10 mouse cellular contexts compared by ENCODE assay signal in genomic region chr10:5846939-5847338, GRCm38 (mm10). TPM values are rescaled to one million over a fixed set of nuclear protein-coding genes. Genes with fewer than 3 reads are reported as not detected.
A peak's percentile ranks its signal among the peaks of the same experiment; 100 is the strongest.
DNase-seq lines count a peak whose midpoint lies in the region; ATAC-seq lines count a peak whose summit lies in the region.
"Had no signal": no experiment of that assay in that cellular context is flagged by ENCODE, and none has a peak within 500 bp of the region (broad histone marks: within the 10 kb centered on the region; RNA-seq: fewer than 3 reads in every experiment).

No protein-coding gene starts in this region.

- no peak for ATAC-seq in hindbrain, embryonic 11.5 days (ENCODE audit: low FRiP score)
- ATAC-seq in hindbrain, embryonic 12.5 days (ENCODE audit: low FRiP score): no peak
- ATAC-seq in midbrain, embryonic 13.5 days: peak; percentile 9; the same call in 1 of the 2 replicates
- ATAC-seq in midbrain, embryonic 15.5 days (replicated peaks): no peak

- H3K4me1 ChIP-seq in hindbrain, embryonic 11.5 days (replicated peaks; ENCODE audit: control insufficient read depth, insufficient read depth, low read length): no peaks in the 10 kb centered on the region
- H3K4me1 ChIP-seq in hindbrain, embryonic 12.5 days: no peaks in the 10 kb centered on the region
- H3K4me1 ChIP-seq in midbrain, embryonic 13.5 days (replicated peaks): no peaks in the 10 kb centered on the region
- no peaks in the 10 kb centered on the region for H3K4me1 ChIP-seq in midbrain, embryonic 15.5 days
- H3K4me1 ChIP-seq: megakaryocyte, embryonic 14.5 days had no signal

- H3K9ac ChIP-seq in hindbrain, embryonic 11.5 days (ENCODE audit: low read depth, low read length): no peak overlapping the region
- H3K9ac ChIP-seq in hindbrain, embryonic 12.5 days: no peak overlapping the region
- H3K9ac ChIP-seq in midbrain, embryonic 13.5 days (replicated peaks): no peak overlapping the region
- no peak overlapping the region for H3K9ac ChIP-seq in midbrain, embryonic 15.5 days
- H3K9ac ChIP-seq: embryonic facial prominence, embryonic 15.5 days had no signal

- H3K27ac ChIP-seq in hindbrain, embryonic 11.5 days (ENCODE audit: low read depth, low read length): no peak overlapping the region
- no peak overlapping the region for H3K27ac ChIP-seq in hindbrain, embryonic 12.5 days
- H3K27ac ChIP-seq in midbrain, embryonic 13.5 days: no peak overlapping the region
- no peak overlapping the region for H3K27ac ChIP-seq in midbrain, embryonic 15.5 days
- H3K27ac ChIP-seq: embryonic facial prominence, embryonic 15.5 days had no signal

- DNase-seq in hindbrain, embryonic 11.5 days (ENCODE audit: low spot score): peak; percentile 28
- peak; percentile 25 for DNase-seq in embryo, embryonic 9.5 days (ENCODE audit: extremely low spot score)
- peak; percentile 36 for DNase-seq in telencephalon, adult 2 months (ENCODE audit: low read depth, low spot score)
- no peak for DNase-seq in right cerebral cortex, postnatal 25 days
- DNase-seq: kidney, adult 8-10 months had no signal

- H3K4me2 ChIP-seq in hindbrain, embryonic 11.5 days (replicated peaks; ENCODE audit: low read depth, low read length): no peak overlapping the region
- H3K4me2 ChIP-seq in hindbrain, embryonic 12.5 days (replicated peaks): no peak overlapping the region
- H3K4me2 ChIP-seq in midbrain, embryonic 13.5 days (replicated peaks): no peak overlapping the region
- H3K4me2 ChIP-seq in midbrain, embryonic 15.5 days: no peak overlapping the region
- H3K4me2 ChIP-seq: embryonic facial prominence, embryonic 15.5 days had no signal

- H3K27me3 ChIP-seq in hindbrain, embryonic 11.5 days (ENCODE audit: control insufficient read depth, insufficient read depth, low read length): no peaks in the 10 kb centered on the region
- H3K27me3 ChIP-seq in hindbrain, embryonic 12.5 days: no peaks in the 10 kb centered on the region
- H3K27me3 ChIP-seq in midbrain, embryonic 13.5 days: no peaks in the 10 kb centered on the region
- H3K27me3 ChIP-seq in midbrain, embryonic 15.5 days (replicated peaks): no peaks in the 10 kb centered on the region
- H3K27me3 ChIP-seq: embryonic facial prominence, embryonic 15.5 days; megakaryocyte, embryonic 14.5 days had no signal

- H3K36me3 ChIP-seq in hindbrain, embryonic 11.5 days (ENCODE audit: control insufficient read depth, insufficient read depth, low read length): no peaks in the 10 kb centered on the region
- H3K36me3 ChIP-seq in hindbrain, embryonic 12.5 days: no peaks in the 10 kb centered on the region
- H3K36me3 ChIP-seq in midbrain, embryonic 13.5 days: no peaks in the 10 kb centered on the region; the same call in 1 of the 2 replicates
- no peaks in the 10 kb centered on the region for H3K36me3 ChIP-seq in midbrain, embryonic 15.5 days (replicated peaks)
- H3K36me3 ChIP-seq: embryonic facial prominence, embryonic 15.5 days had no signal

- H3K4me3 ChIP-seq in hindbrain, embryonic 11.5 days (ENCODE audit: low read depth, low read length): no peak overlapping the region
- no peak overlapping the region for H3K4me3 ChIP-seq in hindbrain, embryonic 12.5 days
- no peak overlapping the region for H3K4me3 ChIP-seq in midbrain, embryonic 13.5 days (replicated peaks)
- no peak overlapping the region for H3K4me3 ChIP-seq in midbrain, embryonic 15.5 days
- H3K4me3 ChIP-seq: embryonic facial prominence, embryonic 15.5 days; megakaryocyte, embryonic 14.5 days had no signal

- 34% methylated on average over 2 of the region's 2 CpGs for WGBS in hindbrain, embryonic 11.5 days
- WGBS in hindbrain, embryonic 12.5 days: 41% methylated on average over 2 of the region's 2 CpGs
- 40% methylated on average over 2 of the region's 2 CpGs for WGBS in midbrain, embryonic 13.5 days
- WGBS in midbrain, embryonic 15.5 days: 31% methylated on average over 2 of the region's 2 CpGs

- no peaks in the 10 kb centered on the region for H3K9me3 ChIP-seq in hindbrain, embryonic 11.5 days (ENCODE audit: control insufficient read depth, low read length)
- H3K9me3 ChIP-seq in hindbrain, embryonic 12.5 days (replicated peaks): no peaks in the 10 kb centered on the region
- H3K9me3 ChIP-seq in midbrain, embryonic 13.5 days: no peaks in the 10 kb centered on the region
- no peaks in the 10 kb centered on the region for H3K9me3 ChIP-seq in midbrain, embryonic 15.5 days
- H3K9me3 ChIP-seq: embryonic facial prominence, embryonic 15.5 days; megakaryocyte, embryonic 14.5 days had no signal

RNA-seq across cellular contexts. Expression of gene Mtrf1l, which starts 23.2 kb away (rescaled TPM):
- 15.7 and 16.9 TPM in 2 replicates for polyA plus RNA-seq in hindbrain, embryonic 11.5 days (2014; fragmentation: Nextera tagmentation; extraction: Ambion mirVana)
- polyA plus RNA-seq in hindbrain, embryonic 12.5 days (2016; fragmentation: Nextera tagmentation; extraction: Ambion mirVana): 11.6 and 12.5 TPM in 2 replicates
- 12.0 and 12.2 TPM in 2 replicates for polyA plus RNA-seq in midbrain, embryonic 13.5 days (2015; fragmentation: Nextera tagmentation; extraction: Ambion mirVana)
- polyA plus RNA-seq in midbrain, embryonic 15.5 days (2015; fragmentation: Nextera tagmentation; extraction: Ambion mirVana): 10.6 and 12.7 TPM in 2 replicates

RNA-seq across cellular contexts. Expression of gene Fbxo5, which starts 41.5 kb away (rescaled TPM):
- 70.6 and 70.8 TPM in 2 replicates for polyA plus RNA-seq in hindbrain, embryonic 11.5 days (2014; fragmentation: Nextera tagmentation; extraction: Ambion mirVana)
- 46.5 and 49.0 TPM in 2 replicates for polyA plus RNA-seq in hindbrain, embryonic 12.5 days (2016; fragmentation: Nextera tagmentation; extraction: Ambion mirVana)
- 30.6 and 32.1 TPM in 2 replicates for polyA plus RNA-seq in midbrain, embryonic 13.5 days (2015; fragmentation: Nextera tagmentation; extraction: Ambion mirVana)
- 11.5 and 12.0 TPM in 2 replicates for polyA plus RNA-seq in midbrain, embryonic 15.5 days (2015; fragmentation: Nextera tagmentation; extraction: Ambion mirVana)
